Mouse (Mus musculus): ENCODE measurements at regions not wholly inside any gene's neighbourhood (a gene's known extent, or its start where the extent isn't known, plus 50 kb on each side); places are given as distances from the start of the nearest gene placed in this dataset.

DNA sequence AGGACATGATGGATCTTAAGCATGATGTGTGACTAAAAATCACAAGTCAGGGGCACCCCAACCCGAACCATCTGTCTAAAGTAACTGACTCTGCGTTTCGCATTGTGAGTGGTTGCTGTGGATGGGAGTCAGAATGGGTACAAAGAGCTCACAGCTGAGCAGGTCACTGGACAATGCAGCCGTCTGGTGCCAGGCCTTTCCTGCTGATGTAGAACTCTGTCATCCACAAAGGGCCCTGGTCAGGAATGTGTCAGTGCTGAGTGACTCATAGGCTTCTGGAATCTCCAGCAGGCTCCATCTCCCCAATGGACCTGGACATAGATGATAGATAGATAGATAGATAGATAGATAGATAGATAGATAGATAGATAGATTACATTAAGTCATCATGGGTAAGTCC is 335.8 kb upstream of the Maf start:
- no peak for TF ChIP-seq CTCF (IDR thresholded peaks at IDR 0.05; ENCODE audit: low read depth)
- TF ChIP-seq EP300 (IDR thresholded peaks at IDR 0.05; ENCODE audit: low read depth), result no peak
